Mouse (Mus musculus) hindbrain, embryonic 15.5 days (tissue): ENCODE results near the gene Srsf6. TPM values are rescaled to one million over a fixed set of nuclear protein-coding genes. Genes with fewer than 3 reads are reported as not detected.
A peak's percentile ranks its signal among the peaks of the same experiment; 100 is the strongest.

Source experiments
- ATAC-seq: fragments of 200-750 bp; cut with Nextera tagmentation; 2 replicates; pipeline ENCODE4 v1.8.0; 2017; ENCODE audit warnings: low read depth, moderate number of reproducible peaks, moderate TSS enrichment; ENCODE audit not compliant: low FRiP score
- H3K27ac ChIP-seq: fragments of 300-500 bp; sonication (generic); replicated peaks from 2 replicates; pipeline ENCODE4 v1.5.1; 2015; ENCODE audit warnings: mild to moderate bottlenecking, inconsistent platforms
- H3K27me3 ChIP-seq: fragments of 300-500 bp; sonication (generic); 2 replicates; pipeline ENCODE4 v1.6.1; 2015; ENCODE audit warnings: control low read depth, inconsistent platforms
- H3K36me3 ChIP-seq: fragments of 300-500 bp; sonication (generic); 2 replicates; pipeline ENCODE4 v1.6.1; 2015; ENCODE audit warnings: control low read depth, inconsistent platforms
- H3K4me1 ChIP-seq: fragments of 300-500 bp; sonication (generic); replicated peaks from 2 replicates; pipeline ENCODE4 v1.6.1; 2015; ENCODE audit warnings: control low read depth, inconsistent platforms
- H3K4me2 ChIP-seq: fragments of 300-500 bp; sonication (generic); 2 replicates; pipeline ENCODE4 v1.6.1; 2015; ENCODE audit warnings: moderate library complexity, mild to moderate bottlenecking, inconsistent platforms
- H3K4me3 ChIP-seq: fragments of 300-500 bp; sonication (generic); 2 replicates; pipeline ENCODE4 v1.5.1; 2015; ENCODE audit warnings: mild to moderate bottlenecking, inconsistent platforms
- H3K9ac ChIP-seq: fragments of 300-500 bp; sonication (generic); 2 replicates; pipeline ENCODE4 v1.6.1; 2015; ENCODE audit warnings: inconsistent platforms
- H3K9me3 ChIP-seq: fragments of 300-500 bp; sonication (generic); 2 replicates; pipeline ENCODE4 v1.6.1; 2016; ENCODE audit warnings: control low read depth, inconsistent platforms
- WGBS: fragments of 180-500 bp; shearing (Covaris S2); methylation state at CpG from one replicate; pipeline ENCODE4 v1.1.7; 2015; 5-methylcytosine and 5-hydroxymethylcytosine counted together
- polyA plus RNA-seq: library from polyadenylated mRNA; unstranded; fragments of >200 nt; fragmentation: Nextera tagmentation; extraction: Ambion mirVana; gene quantifications from 2 replicates; pipeline ENCODE4 v1.2.1, GENCODE M21; 2015

Gene Srsf6
- polyA plus RNA-seq, 1 experiment from 2014 or later = 131 TPM

DNA sequence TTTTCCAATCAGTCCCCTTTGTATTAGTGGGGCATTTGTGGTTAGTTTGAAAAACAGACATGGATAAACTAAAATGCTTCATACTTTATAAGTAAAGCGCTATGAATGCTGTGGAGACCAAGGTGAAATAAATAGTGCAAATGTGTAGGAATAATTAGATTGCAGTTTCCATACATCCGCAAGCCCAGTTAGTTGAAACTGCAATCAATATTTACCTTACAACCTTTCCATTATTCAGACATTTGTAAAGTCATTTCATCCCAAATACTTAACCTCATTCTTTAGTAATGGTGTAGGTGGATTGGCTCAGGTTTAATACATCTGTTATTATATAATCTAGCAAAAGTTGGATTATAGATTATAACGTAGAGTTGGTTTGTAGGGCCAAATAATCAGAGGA, 4.4 kb downstream of the Srsf6 start:
- WGBS = 98% methylated on average over 3 of the region's 3 CpGs
- peaks cover 70% of the 10 kb centered on the region for H3K36me3 ChIP-seq
- H3K4me2 ChIP-seq = no peak overlapping the region
- no peak for ATAC-seq
- H3K9me3 ChIP-seq = no peaks in the 10 kb centered on the region
- H3K9ac ChIP-seq = no peak overlapping the region
- H3K4me3 ChIP-seq = no peak overlapping the region
- no peaks in the 10 kb centered on the region for H3K27me3 ChIP-seq
- H3K27ac ChIP-seq = no peak overlapping the region
- H3K4me1 ChIP-seq = peaks cover 14% of the 10 kb centered on the region

- Histone ChIP-seq H3K4me2 (no peak overlapping the region), H3K9me3 (no peaks in the 10 kb centered on the region), H3K27me3 (0 out of 2 replicates have a peak, but pooled peaks cover 4% of the 10 kb centered on the region), H3K9ac (no peak overlapping the region), H3K4me3 (no peak overlapping the region), H3K36me3 (peaks cover 57% of the 10 kb centered on the region), H3K27ac (no peak overlapping the region), H3K4me1 (peaks cover 17% of the 10 kb centered on the region)
- 76% methylated on average over 1 of the region's 1 CpGs for WGBS
- no peak for ATAC-seq
Measured at GRCm38 (mm10) chr2:162939562-162939961, 8.2 kb downstream of the Srsf6 start.

- H3K9me3 ChIP-seq = no peaks in the 10 kb centered on the region
- WGBS = under 1% methylated on average over 39 of the region's 40 CpGs
- peak within 1 kb of the TSS; percentile 72 for H3K4me3 ChIP-seq
- peaks cover 25% of the 10 kb centered on the region for H3K36me3 ChIP-seq
- H3K4me2 ChIP-seq = peak within 1 kb of the TSS; percentile 88
- H3K9ac ChIP-seq = peak within 1 kb of the TSS; percentile 75
- H3K27me3 ChIP-seq = 0 out of 2 replicates have a peak, but pooled peaks cover 4% of the 10 kb centered on the region
- H3K4me1 ChIP-seq = peaks cover 17% of the 10 kb centered on the region
- ATAC-seq = peak; percentile 87
- H3K27ac ChIP-seq = peak within 1 kb of the TSS; percentile 80
Measured at GRCm38 (mm10) chr2:162943148-162943846, 12.0 kb downstream of the Srsf6 start, which contains the start of gene L3mbtl1. Gene L3mbtl1 (plus strand): TSS chr2:162943472.

DNA sequence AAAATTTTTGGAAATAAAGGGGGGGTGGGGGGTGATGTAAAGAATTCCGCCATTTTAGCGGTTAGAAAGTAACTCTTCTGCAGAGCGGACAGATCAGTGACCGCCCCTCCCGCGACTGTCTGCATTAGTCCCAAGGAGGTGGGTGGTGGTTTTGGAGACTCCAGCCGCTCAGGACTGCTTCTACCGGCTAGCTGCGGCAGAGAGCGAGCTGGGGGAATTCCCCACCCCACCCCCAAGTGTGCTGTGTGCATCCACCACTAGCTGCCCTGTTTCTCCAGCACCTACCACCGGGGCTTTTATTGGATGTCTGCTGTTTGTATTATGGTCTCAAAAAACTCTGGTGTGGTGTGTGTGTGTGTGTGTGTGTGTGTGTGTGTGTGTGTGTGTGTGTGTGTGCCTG, 12.6 kb downstream of the Srsf6 start:
- Histone ChIP-seq H3K4me2 (peak overlapping the region; percentile 88), H3K9ac (0 out of 2 replicates have a peak overlapping the region, but pooled peaks have one; percentile 75), H3K27ac (no peak overlapping the region), H3K4me3 (peak overlapping the region; percentile 72), H3K9me3 (no peaks in the 10 kb centered on the region), H3K4me1 (peaks cover 17% of the 10 kb centered on the region), H3K36me3 (peaks cover 19% of the 10 kb centered on the region), H3K27me3 (0 out of 2 replicates have a peak, but pooled peaks cover 4% of the 10 kb centered on the region)
- WGBS = 7% methylated on average over 11 of the region's 11 CpGs
- ATAC-seq = no peak

DNA sequence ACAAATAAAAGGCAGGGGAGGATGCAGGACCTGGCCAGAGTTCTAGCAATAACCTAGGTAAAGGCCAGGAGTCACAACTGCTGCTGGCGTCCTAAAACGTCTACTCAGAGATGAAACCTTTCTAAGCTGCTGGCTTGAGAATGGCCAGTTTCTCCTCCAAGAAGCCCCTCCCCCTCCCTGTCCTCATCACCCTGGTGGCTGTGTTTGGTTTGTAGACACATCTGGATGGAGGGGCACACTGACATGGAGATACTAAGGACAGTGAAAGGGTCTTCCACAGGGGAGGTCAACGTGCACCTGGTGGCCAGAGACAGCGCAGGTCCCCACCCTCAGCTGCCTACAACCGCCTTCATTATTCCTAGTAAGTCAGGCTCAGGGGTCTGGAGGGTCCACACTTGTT, 15.6 kb downstream of the Srsf6 start:
- Histone ChIP-seq H3K27me3 (0 out of 2 replicates have a peak, but pooled peaks cover 4% of the 10 kb centered on the region), H3K4me3 (no peak overlapping the region), H3K36me3 (no peaks in the 10 kb centered on the region), H3K4me1 (peaks cover 17% of the 10 kb centered on the region), H3K9ac (no peak overlapping the region), H3K27ac (no peak overlapping the region), H3K4me2 (no peak overlapping the region), H3K9me3 (no peaks in the 10 kb centered on the region)
- no peak for ATAC-seq
- WGBS = 85% methylated on average over 5 of the region's 5 CpGs

DNA sequence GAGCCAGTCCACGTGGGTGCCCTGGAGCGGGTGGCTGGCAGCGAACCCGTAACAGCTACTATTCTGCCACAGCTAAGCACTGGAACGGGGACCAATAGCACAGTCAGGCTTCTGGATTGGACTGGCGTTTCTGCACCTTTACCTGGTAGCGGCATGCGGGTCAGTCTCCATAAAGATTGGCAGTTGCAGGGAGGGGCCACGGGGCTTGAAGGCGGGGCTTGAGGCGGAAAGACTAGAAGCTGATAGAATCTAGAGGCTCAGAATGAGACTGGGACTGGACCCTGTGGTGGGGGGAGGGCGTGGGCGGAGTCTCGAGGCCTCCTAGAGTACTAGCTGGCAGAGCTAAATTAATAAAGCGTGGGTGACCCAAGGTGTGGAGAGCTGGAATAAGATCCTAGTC, 16.4 kb downstream of the Srsf6 start:
- H3K9ac ChIP-seq = no peak overlapping the region
- H3K4me3 ChIP-seq = peak overlapping the region; percentile 24
- no peak for ATAC-seq
- H3K4me1 ChIP-seq = peaks cover 12% of the 10 kb centered on the region; the same call in 1 of the 2 replicates
- H3K27ac ChIP-seq = no peak overlapping the region
- 0 out of 2 replicates have a peak, but pooled peaks cover 4% of the 10 kb centered on the region for H3K27me3 ChIP-seq
- peak overlapping the region; percentile 49 for H3K4me2 ChIP-seq
- H3K9me3 ChIP-seq = no peaks in the 10 kb centered on the region
- WGBS = 36% methylated on average over 15 of the region's 15 CpGs
- no peaks in the 10 kb centered on the region for H3K36me3 ChIP-seq

DNA sequence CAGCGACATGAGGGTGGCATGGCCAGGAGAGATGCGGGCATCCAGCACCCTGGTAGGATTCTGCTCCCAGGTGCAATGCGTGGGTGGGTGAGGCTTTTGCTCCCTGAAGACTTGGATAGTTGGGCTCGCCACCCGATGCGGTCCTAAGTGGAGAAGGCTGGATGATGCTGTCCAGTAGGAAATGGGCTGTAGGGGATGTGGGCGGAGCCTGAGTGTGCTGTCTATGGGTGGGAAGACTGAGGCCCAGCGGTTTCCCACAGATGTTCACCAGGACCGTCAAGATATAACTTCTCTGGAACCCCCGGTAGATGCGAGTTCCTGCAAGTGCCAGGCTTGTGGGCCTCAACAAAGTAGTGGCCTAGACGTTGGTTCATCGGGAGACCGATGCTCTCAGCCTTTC, 16.9 kb downstream of the Srsf6 start:
- Histone ChIP-seq H3K9ac (no peak overlapping the region), H3K36me3 (no peaks in the 10 kb centered on the region), H3K27ac (no peak overlapping the region), H3K27me3 (0 out of 2 replicates have a peak, but pooled peaks cover 4% of the 10 kb centered on the region), H3K4me1 (peaks cover 9% of the 10 kb centered on the region; the same call in 1 of the 2 replicates), H3K4me2 (peak overlapping the region; percentile 49), H3K4me3 (peak overlapping the region; percentile 24), H3K9me3 (no peaks in the 10 kb centered on the region)
- WGBS = 63% methylated on average over 14 of the region's 14 CpGs
- no peak for ATAC-seq

GRCm38 (mm10) chr2:162950776-162951175, 19.4 kb downstream of the Srsf6 start:
- WGBS = 95% methylated on average over 2 of the region's 2 CpGs
- Histone ChIP-seq H3K4me1 (no peaks in the 10 kb centered on the region), H3K9ac (no peak overlapping the region), H3K36me3 (no peaks in the 10 kb centered on the region), H3K27me3 (no peaks in the 10 kb centered on the region), H3K27ac (no peak overlapping the region), H3K4me2 (no peak overlapping the region), H3K4me3 (no peak overlapping the region), H3K9me3 (no peaks in the 10 kb centered on the region)
- ATAC-seq = no peak

GRCm38 (mm10) chr2:162956843-162957242, 25.5 kb downstream of the Srsf6 start:
- no peak for ATAC-seq
- Histone ChIP-seq H3K4me2 (no peak overlapping the region), H3K27ac (no peak overlapping the region), H3K27me3 (no peaks in the 10 kb centered on the region), H3K9me3 (no peaks in the 10 kb centered on the region), H3K4me1 (no peaks in the 10 kb centered on the region), H3K9ac (no peak overlapping the region), H3K36me3 (no peaks in the 10 kb centered on the region), H3K4me3 (no peak overlapping the region)
- WGBS = 94% methylated on average over 2 of the region's 2 CpGs

DNA sequence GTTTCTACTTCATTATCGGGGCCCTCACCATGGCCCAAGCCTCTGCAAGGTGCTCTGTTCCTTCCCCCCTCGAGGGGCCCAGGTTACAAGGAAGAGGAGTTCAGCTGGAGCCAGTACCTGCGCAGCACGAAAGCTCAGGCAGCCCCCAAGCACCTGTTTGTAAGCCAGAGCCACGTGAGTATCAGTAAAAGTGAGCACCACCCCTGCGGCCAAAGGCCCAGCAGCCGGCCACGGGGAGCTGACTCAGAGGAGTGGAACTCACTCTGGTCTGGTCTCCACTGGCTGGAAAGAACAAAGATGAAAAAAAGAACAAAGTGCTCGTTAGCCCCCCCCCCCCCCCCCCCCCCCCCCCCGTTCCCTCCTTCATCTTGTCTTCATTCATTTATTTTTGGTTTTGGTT, 30.0 kb downstream of the Srsf6 start:
- Histone ChIP-seq H3K36me3 (no peaks in the 10 kb centered on the region), H3K9ac (no peak overlapping the region), H3K4me1 (no peaks in the 10 kb centered on the region), H3K4me2 (no peak overlapping the region), H3K4me3 (no peak overlapping the region), H3K27me3 (no peaks in the 10 kb centered on the region), H3K9me3 (no peaks in the 10 kb centered on the region), H3K27ac (no peak overlapping the region)
- 74% methylated on average over 9 of the region's 10 CpGs for WGBS
- no peak for ATAC-seq

- H3K36me3 ChIP-seq = no peaks in the 10 kb centered on the region
Measured at GRCm38 (mm10) chr2:162966734-162967133, 35.4 kb downstream of the Srsf6 start.

GRCm38 (mm10) chr2:162968357-162968756, 37.0 kb downstream of the Srsf6 start:
- H3K9ac ChIP-seq = no peak overlapping the region
- H3K27me3 ChIP-seq = no peaks in the 10 kb centered on the region
- no peak overlapping the region for H3K4me3 ChIP-seq
- no peak overlapping the region for H3K4me2 ChIP-seq
- no peaks in the 10 kb centered on the region for H3K36me3 ChIP-seq
- no peaks in the 10 kb centered on the region for H3K9me3 ChIP-seq
- WGBS = 13% methylated on average over 5 of the region's 5 CpGs
- ATAC-seq = no peak
- no peak overlapping the region for H3K27ac ChIP-seq
- H3K4me1 ChIP-seq = peaks cover under 1% of the 10 kb centered on the region

More at GRCm38 (mm10) chr2:162966734-162967133, 35.4 kb downstream of the Srsf6 start:
- no peaks in the 10 kb centered on the region for H3K9me3 ChIP-seq
- no peaks in the 10 kb centered on the region for H3K27me3 ChIP-seq
- no peaks in the 10 kb centered on the region for H3K4me1 ChIP-seq
- no peak overlapping the region for H3K4me2 ChIP-seq
- no peak overlapping the region for H3K4me3 ChIP-seq
- no peak overlapping the region for H3K27ac ChIP-seq
- ATAC-seq = no peak
- no peak overlapping the region for H3K9ac ChIP-seq
- WGBS = 85% methylated on average over 2 of the region's 2 CpGs
